Mouse (Mus musculus): ENCODE data around the gene Mis18a. TPM values are rescaled to one million over a fixed set of nuclear protein-coding genes. Genes with fewer than 3 reads are reported as not detected.

Mis18a gene
- polyA plus RNA-seq, 2 experiments = 48.4 to 59.0 TPM

DNA sequence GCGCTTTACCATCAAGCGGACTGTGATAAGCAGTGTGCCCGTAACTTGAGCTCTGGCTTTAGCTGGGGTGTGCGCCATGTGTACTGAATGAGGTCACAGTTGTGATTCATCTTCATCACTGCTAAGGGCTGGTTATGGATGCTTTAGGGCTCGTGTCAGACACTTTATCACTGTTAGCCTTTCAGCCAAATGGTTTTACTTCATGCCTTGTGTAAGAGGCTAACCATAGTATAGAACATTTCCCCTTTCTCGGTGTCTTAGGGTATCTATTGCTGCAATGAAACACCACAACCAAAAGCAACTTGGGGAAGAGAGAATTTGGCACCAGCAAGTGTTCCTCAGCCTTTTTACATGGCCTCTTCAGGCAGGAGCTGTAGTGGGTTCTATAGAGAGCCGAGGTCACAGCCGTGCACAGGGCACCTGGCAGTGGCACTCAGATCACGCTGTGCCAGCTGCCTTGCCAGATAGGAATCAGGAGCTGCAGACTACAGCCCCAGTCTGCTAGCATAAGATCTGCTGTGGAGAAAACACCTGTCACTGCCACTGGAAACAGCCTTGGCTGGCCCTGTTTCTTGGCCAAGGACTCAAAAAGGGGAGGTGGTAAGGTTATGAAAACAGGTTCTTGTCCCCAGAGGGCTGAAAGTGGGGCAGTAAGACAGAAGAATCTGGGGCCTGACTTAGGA lies 38.1 kb upstream of the Mis18a start:
- no peak for TF ChIP-seq POLR2A (IDR thresholded peaks at IDR 0.05; ENCODE audit: borderline replicate concordance, extremely low read depth, insufficient read depth, insufficient read length)
- H3K4me2 ChIP-seq (replicated peaks; ENCODE audit: low read depth, low read length, severe bottlenecking) = no peak overlapping the region
- peaks cover 83% of the 10 kb centered on the region for H3K36me3 ChIP-seq (ENCODE audit: control insufficient read depth, insufficient read depth, low read length)
- no peak overlapping the region for H3K27ac ChIP-seq (replicated peaks; ENCODE audit: low read depth, low read length)
- DNase-seq (ENCODE audit: low spot score) = no peak
- no peak overlapping the region for H3K9ac ChIP-seq (ENCODE audit: low read depth, low read length, severe bottlenecking)
- no peak for ATAC-seq (ENCODE audit: low FRiP score, low read depth)
- no peaks in the 10 kb centered on the region for H3K27me3 ChIP-seq (ENCODE audit: control insufficient read depth, insufficient read depth, low read length)
- no peak overlapping the region for H3K4me3 ChIP-seq (replicated peaks; ENCODE audit: low read length)
- WGBS = 85% methylated on average over 9 of the region's 9 CpGs
- no peaks in the 10 kb centered on the region for H3K4me1 ChIP-seq (ENCODE audit: control insufficient read depth, insufficient read depth, low read length)
- H3K9me3 ChIP-seq (ENCODE audit: control insufficient read depth, low read length) = no peaks in the 10 kb centered on the region

DNA sequence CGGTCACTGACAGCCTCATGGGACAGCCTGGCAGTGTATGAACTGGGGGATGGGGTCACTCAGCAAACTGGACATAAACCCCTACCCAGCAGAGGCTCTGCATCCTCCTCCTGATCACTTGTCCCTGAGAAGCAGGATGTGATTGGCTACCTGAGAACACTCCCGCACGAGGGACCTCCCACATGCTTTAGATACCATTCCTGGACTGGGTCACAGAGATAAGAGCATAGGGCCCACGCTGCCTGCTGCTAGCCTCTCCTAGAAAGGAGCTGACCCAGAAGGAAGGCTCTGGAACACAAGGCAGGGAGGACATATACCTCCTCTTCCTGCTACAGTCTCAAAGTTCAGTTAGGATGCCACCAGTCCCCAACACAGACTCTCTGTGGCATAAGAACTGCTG lies 33.3 kb upstream of the Mis18a start:
- peaks cover 74% of the 10 kb centered on the region for H3K36me3 ChIP-seq (ENCODE audit: control insufficient read depth, insufficient read depth, low read length)
- H3K9ac ChIP-seq (ENCODE audit: low read depth, low read length, severe bottlenecking) = no peak overlapping the region
- TF ChIP-seq POLR2A (IDR thresholded peaks at IDR 0.05; ENCODE audit: borderline replicate concordance, extremely low read depth, insufficient read depth, insufficient read length) = no peak
- 71% methylated on average over 4 of the region's 4 CpGs for WGBS
- no peak for ATAC-seq (ENCODE audit: low FRiP score, low read depth)
- H3K27ac ChIP-seq (replicated peaks; ENCODE audit: low read depth, low read length) = no peak overlapping the region
- H3K9me3 ChIP-seq (ENCODE audit: control insufficient read depth, low read length) = no peaks in the 10 kb centered on the region
- H3K27me3 ChIP-seq (ENCODE audit: control insufficient read depth, insufficient read depth, low read length) = no peaks in the 10 kb centered on the region
- H3K4me3 ChIP-seq (replicated peaks; ENCODE audit: low read length) = no peak overlapping the region
- H3K4me1 ChIP-seq (ENCODE audit: control insufficient read depth, insufficient read depth, low read length) = no peaks in the 10 kb centered on the region
- H3K4me2 ChIP-seq (replicated peaks; ENCODE audit: low read depth, low read length, severe bottlenecking) = no peak overlapping the region
- no peak for DNase-seq (ENCODE audit: low spot score)

DNA sequence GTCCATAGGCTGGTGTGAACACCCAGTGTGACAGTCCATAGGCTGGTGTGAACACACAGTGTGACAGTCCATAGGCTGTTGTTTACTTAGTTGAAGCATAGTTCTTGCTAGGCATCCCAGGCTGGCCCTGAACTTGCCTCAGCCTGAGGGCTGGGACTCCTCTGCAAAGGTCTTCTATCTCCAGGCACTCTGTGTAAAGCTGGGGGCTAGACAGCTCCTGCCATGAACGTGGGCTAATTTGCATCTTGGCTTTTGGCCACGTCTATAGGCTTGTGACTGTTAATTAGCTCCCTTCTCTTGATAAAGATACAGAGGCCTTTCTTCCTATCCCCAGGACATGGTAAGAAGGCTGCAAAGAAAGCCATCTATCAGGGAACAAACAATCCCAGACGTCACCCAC lies 32.1 kb upstream of the Mis18a start:
- Histone ChIP-seq H3K36me3 (ENCODE audit: control insufficient read depth, insufficient read depth, low read length) (peaks cover 82% of the 10 kb centered on the region), H3K27me3 (ENCODE audit: control insufficient read depth, insufficient read depth, low read length) (no peaks in the 10 kb centered on the region), H3K4me2 (replicated peaks; ENCODE audit: low read depth, low read length, severe bottlenecking) (no peak overlapping the region), H3K4me3 (replicated peaks; ENCODE audit: low read length) (no peak overlapping the region), H3K9ac (ENCODE audit: low read depth, low read length, severe bottlenecking) (no peak overlapping the region), H3K9me3 (ENCODE audit: control insufficient read depth, low read length) (no peaks in the 10 kb centered on the region), H3K27ac (replicated peaks; ENCODE audit: low read depth, low read length) (no peak overlapping the region), H3K4me1 (ENCODE audit: control insufficient read depth, insufficient read depth, low read length) (no peaks in the 10 kb centered on the region)
- WGBS = 68% methylated on average over 3 of the region's 3 CpGs
- TF ChIP-seq POLR2A (IDR thresholded peaks at IDR 0.05; ENCODE audit: borderline replicate concordance, extremely low read depth, insufficient read depth, insufficient read length) = no peak
- ATAC-seq (ENCODE audit: low FRiP score, low read depth) = no peak
- no peak for DNase-seq (ENCODE audit: low spot score)

DNA sequence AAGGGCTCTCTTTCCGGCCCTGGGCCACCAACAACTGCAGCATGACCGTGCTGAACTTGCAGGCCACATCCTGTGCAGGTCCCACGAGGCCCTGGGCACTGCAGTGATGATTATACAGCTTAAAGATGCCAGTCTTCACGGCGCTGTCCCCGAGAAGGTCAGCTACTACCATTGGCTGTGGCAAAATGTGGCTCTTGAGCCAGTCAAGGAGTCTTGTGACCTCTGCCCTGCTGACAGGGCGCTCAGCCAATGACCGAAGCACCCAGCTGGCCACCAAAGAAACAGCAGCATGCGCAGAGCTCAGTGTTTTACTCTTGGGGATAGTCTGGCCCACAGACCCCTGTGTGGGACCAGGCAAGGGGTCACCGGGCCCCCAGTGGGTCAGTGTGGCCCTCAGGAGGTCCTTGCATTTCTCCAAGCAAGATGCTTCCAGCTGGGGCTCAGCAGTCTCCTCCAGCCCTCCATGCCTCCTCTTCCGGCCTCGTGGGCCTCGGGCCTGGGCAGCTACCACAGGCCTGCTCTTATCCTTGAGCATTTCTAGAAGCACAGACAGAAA lies 26.3 kb upstream of the Mis18a start:
- H3K36me3 ChIP-seq (ENCODE audit: control insufficient read depth, insufficient read depth, low read length) = peaks cover 58% of the 10 kb centered on the region

DNA sequence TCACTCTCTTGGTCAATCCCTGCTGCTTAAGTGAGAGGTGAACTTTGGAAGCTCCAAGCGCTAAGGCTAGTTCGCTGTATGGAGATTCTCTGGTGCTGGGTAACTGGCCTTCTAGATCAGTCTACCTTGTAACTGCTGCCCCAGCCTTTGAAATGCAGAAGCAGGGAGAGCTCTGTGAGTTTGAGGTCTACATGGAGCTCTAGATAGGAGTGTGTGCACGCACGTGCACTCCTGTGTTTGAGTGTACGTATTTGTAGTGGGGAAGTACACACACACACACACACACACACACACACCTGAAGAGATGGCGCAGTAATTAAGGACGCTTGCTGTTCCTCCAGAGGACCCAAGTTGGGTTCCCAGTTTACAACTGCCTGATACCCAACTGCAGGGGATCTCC lies 21.0 kb upstream of the Mis18a start:
- no peak overlapping the region for H3K27ac ChIP-seq (replicated peaks; ENCODE audit: low read depth, low read length)
- H3K9me3 ChIP-seq (ENCODE audit: control insufficient read depth, low read length) = no peaks in the 10 kb centered on the region
- H3K4me1 ChIP-seq (ENCODE audit: control insufficient read depth, insufficient read depth, low read length) = no peaks in the 10 kb centered on the region
- H3K4me2 ChIP-seq (replicated peaks; ENCODE audit: low read depth, low read length, severe bottlenecking) = no peak overlapping the region
- no peaks in the 10 kb centered on the region for H3K27me3 ChIP-seq (ENCODE audit: control insufficient read depth, insufficient read depth, low read length)
- ATAC-seq (ENCODE audit: low FRiP score, low read depth) (no peak), DNase-seq (ENCODE audit: low spot score) (no peak)
- peaks cover 18% of the 10 kb centered on the region for H3K36me3 ChIP-seq (ENCODE audit: control insufficient read depth, insufficient read depth, low read length)
- TF ChIP-seq POLR2A (IDR thresholded peaks at IDR 0.05; ENCODE audit: borderline replicate concordance, extremely low read depth, insufficient read depth, insufficient read length) = no peak
- H3K4me3 ChIP-seq (replicated peaks; ENCODE audit: low read length) = no peak overlapping the region
- no peak overlapping the region for H3K9ac ChIP-seq (ENCODE audit: low read depth, low read length, severe bottlenecking)
- 90% methylated on average over 7 of the region's 7 CpGs for WGBS

More for the DNA sequence above, 26.3 kb upstream of the Mis18a start:
- TF ChIP-seq POLR2A (IDR thresholded peaks at IDR 0.05; ENCODE audit: borderline replicate concordance, extremely low read depth, insufficient read depth, insufficient read length) = no peak
- no peak for ATAC-seq (ENCODE audit: low FRiP score, low read depth)
- no peaks in the 10 kb centered on the region for H3K9me3 ChIP-seq (ENCODE audit: control insufficient read depth, low read length)
- WGBS = 89% methylated on average over 13 of the region's 13 CpGs
- no peaks in the 10 kb centered on the region for H3K27me3 ChIP-seq (ENCODE audit: control insufficient read depth, insufficient read depth, low read length)
- H3K9ac ChIP-seq (ENCODE audit: low read depth, low read length, severe bottlenecking) = no peak overlapping the region
- H3K4me2 ChIP-seq (replicated peaks; ENCODE audit: low read depth, low read length, severe bottlenecking) = no peak overlapping the region
- no peak overlapping the region for H3K4me3 ChIP-seq (replicated peaks; ENCODE audit: low read length)
- no peak overlapping the region for H3K27ac ChIP-seq (replicated peaks; ENCODE audit: low read depth, low read length)
- DNase-seq (ENCODE audit: low spot score) = no peak
- H3K4me1 ChIP-seq (ENCODE audit: control insufficient read depth, insufficient read depth, low read length) = no peaks in the 10 kb centered on the region
